Mouse (Mus musculus) kidney, postnatal 0 days (tissue): ENCODE measurements around the gene Mum1. TPM values are rescaled to one million over a fixed set of nuclear protein-coding genes. Genes with fewer than 3 reads are reported as not detected.
"Not testable (repeated sequence)": the region's sequence is repeated elsewhere in the genome, so short reads cannot be mapped to it uniquely, and the experiment has no call there.

Source experiments
- ATAC-seq: fragments of 200-750 bp; cut with Nextera tagmentation; replicated peaks from 2 replicates; pipeline ENCODE4 v1.8.0; 2017; ENCODE audit warnings: low read depth, moderate number of reproducible peaks, moderate TSS enrichment, moderate library complexity; ENCODE audit not compliant: low FRiP score
- DNase-seq: peaks from one replicate; pipeline ENCODE4 v3.0.0-alpha.2; 2016; ENCODE audit warnings: low spot score
- H3K27ac ChIP-seq: fragments of 300-500 bp; sonication (generic); 2 replicates; pipeline ENCODE4 v1.5.1; 2014; ENCODE audit warnings: mild to moderate bottlenecking
- H3K27me3 ChIP-seq: fragments of 300-500 bp; sonication (generic); 2 replicates; pipeline ENCODE4 v1.6.1; 2014; ENCODE audit warnings: low read length, mixed read lengths; ENCODE audit not compliant: insufficient read depth
- H3K36me3 ChIP-seq: fragments of 300-500 bp; sonication (generic); 2 replicates; pipeline ENCODE4 v1.6.1; 2014; ENCODE audit warnings: low read length, mixed read lengths; ENCODE audit not compliant: insufficient read depth
- H3K4me1 ChIP-seq: fragments of 300-500 bp; sonication (generic); replicated peaks from 2 replicates; pipeline ENCODE4 v1.6.1; 2014; ENCODE audit warnings: antibody characterized with exemption, low read length, mixed read lengths; ENCODE audit not compliant: insufficient read depth
- H3K4me2 ChIP-seq: fragments of 300-500 bp; sonication (generic); 2 replicates; pipeline ENCODE4 v1.6.1; 2014; ENCODE audit warnings: mild to moderate bottlenecking, low read length, moderate library complexity, mixed read lengths
- H3K4me3 ChIP-seq: fragments of 300-500 bp; sonication (generic); replicated peaks from 2 replicates; pipeline ENCODE4 v1.5.1; 2014; ENCODE audit warnings: low read depth, low read length
- H3K9ac ChIP-seq: fragments of 300-500 bp; sonication (generic); 2 replicates; pipeline ENCODE4 v1.6.1; 2014; ENCODE audit warnings: low read depth, low read length
- H3K9me3 ChIP-seq: fragments of 300-500 bp; sonication (generic); replicated peaks from 2 replicates; pipeline ENCODE4 v1.6.1; 2016; ENCODE audit warnings: low read length, inconsistent platforms, mixed read lengths
- CTCF ChIP-seq: IDR thresholded peaks from 2 replicates; pipeline ENCODE4 v1.5.1; 2016; ENCODE audit warnings: antibody characterized with exemption, low read depth, mild to moderate bottlenecking, moderate library complexity
- WGBS: fragments of 180-500 bp; shearing (Covaris S2); extraction: QIAGEN DNeasy Blood & Tissue Kit; methylation state at CpG from one replicate; pipeline ENCODE4 v1.1.7; 2014; 5-methylcytosine and 5-hydroxymethylcytosine counted together
- polyA plus RNA-seq: library from polyadenylated mRNA; unstranded; fragments of >200 nt; fragmentation: Nextera tagmentation; extraction: Ambion mirVana; gene quantifications from 2 replicates; pipeline ENCODE4 v1.2.1, GENCODE M21; 2015

Gene Mum1
- polyA plus RNA-seq, 1 experiment from 2014 or later = 44.2 TPM

DNA sequence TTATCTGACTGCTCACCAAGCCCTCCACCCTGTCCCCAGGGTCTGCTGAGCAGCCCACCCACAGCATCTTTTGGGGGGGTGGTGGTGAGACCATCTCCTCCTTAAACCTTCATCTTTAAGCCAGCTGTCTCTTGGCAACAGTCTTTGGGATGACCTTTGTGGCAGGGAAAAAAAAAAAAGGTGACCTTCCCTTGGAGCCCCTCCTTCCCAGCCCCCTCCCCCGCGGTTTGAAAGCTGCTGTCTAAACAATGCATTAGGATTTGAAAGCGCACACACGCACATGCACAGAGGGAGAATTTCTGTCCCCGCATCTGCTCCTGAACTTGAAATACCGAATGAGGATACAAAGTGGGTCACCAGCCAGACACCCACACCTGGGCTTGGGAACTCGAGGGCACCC lies 22.2 kb upstream of the Mum1 start:
- no peak for TF ChIP-seq CTCF
- no peak for DNase-seq
- Histone ChIP-seq H3K9ac (no peak overlapping the region), H3K27me3 (no peaks in the 10 kb centered on the region), H3K4me2 (no peak overlapping the region), H3K36me3 (no peaks in the 10 kb centered on the region), H3K4me1 (peaks cover 1% of the 10 kb centered on the region; the same call in 1 of the 2 replicates), H3K9me3 (no peaks in the 10 kb centered on the region), H3K4me3 (no peak overlapping the region), H3K27ac (no peak overlapping the region)
- ATAC-seq = no peak
- WGBS = 21% methylated on average over 7 of the region's 7 CpGs

DNA sequence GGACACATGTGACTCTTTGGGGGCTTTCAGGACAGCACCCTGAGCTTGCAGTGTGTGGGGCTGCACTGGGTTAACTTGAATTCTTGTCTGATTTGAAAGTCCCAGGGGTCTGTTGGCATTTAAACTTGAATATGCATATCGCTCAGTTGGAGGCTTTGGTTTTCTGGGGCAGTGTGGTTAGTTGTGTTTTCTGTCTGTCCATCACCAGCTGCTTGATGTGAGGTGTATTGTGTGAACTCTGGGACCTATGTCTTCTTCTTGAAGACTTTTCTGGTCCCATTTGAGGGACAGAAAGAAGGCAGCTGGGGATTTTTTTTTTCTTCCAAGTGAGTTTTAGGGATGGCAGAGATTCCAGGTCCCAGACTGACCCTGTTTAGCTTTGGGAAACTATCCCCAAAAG lies 19.0 kb upstream of the Mum1 start:
- Histone ChIP-seq H3K27me3 (no peaks in the 10 kb centered on the region), H3K36me3 (no peaks in the 10 kb centered on the region), H3K9ac (no peak overlapping the region), H3K4me3 (no peak overlapping the region), H3K4me2 (no peak overlapping the region), H3K4me1 (peaks cover 4% of the 10 kb centered on the region; the same call in 1 of the 2 replicates), H3K27ac (no peak overlapping the region), H3K9me3 (no peaks in the 10 kb centered on the region)
- no peak for TF ChIP-seq CTCF
- DNase-seq (no peak), ATAC-seq (no peak)
- 84% methylated on average over 1 of the region's 1 CpGs for WGBS

DNA sequence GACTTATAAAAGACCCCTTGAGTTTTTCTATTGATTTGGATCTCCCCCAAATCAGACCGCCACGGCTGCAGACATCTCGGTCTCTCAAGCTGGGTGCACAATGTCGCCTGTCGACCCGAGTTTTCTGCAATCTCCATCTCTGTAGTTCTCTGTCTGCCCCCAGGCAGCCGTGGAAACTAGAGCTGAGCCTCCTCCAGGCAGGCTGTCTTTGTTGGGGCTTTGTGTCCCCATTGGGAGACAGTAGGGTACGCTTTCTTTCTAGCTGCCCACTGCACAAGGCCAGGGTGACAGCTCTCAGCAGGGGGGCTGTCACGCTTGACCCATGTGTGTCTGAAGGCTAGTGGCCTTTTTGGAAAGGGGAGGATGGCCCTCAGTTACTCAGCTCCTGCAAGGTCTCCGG lies 18.6 kb upstream of the Mum1 start:
- Histone ChIP-seq H3K4me3 (no peak overlapping the region), H3K4me1 (peaks cover 4% of the 10 kb centered on the region; the same call in 1 of the 2 replicates), H3K9ac (no peak overlapping the region), H3K4me2 (no peak overlapping the region), H3K27me3 (no peaks in the 10 kb centered on the region), H3K9me3 (no peaks in the 10 kb centered on the region), H3K36me3 (no peaks in the 10 kb centered on the region), H3K27ac (no peak overlapping the region)
- 75% methylated on average over 10 of the region's 10 CpGs for WGBS
- DNase-seq (no peak), ATAC-seq (no peak)
- TF ChIP-seq CTCF = no peak

DNA sequence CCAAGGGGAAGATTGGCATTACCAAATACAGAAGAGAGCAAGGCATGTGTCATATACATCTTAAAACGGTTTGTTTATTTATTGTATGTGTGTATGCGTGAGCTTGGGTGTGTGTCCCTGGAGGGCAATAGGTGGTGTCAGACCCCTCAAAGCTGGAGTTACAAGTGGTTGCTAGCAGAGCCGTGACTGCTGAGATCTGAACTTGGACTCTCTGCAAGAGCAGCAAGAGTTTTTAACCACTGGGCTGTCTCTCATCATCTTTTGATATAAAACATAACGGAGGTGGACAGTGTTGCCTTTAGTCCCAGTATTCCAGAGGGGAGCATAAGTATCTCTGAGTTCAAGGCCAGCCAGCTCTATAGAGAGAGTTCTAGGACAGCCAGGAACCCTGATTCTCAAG lies 18.0 kb upstream of the Mum1 start:
- no peak overlapping the region for H3K4me2 ChIP-seq
- no peak for TF ChIP-seq CTCF
- 76% methylated on average over 4 of the region's 4 CpGs for WGBS
- H3K36me3 ChIP-seq = no peaks in the 10 kb centered on the region
- no peaks in the 10 kb centered on the region for H3K9me3 ChIP-seq
- DNase-seq = no peak
- no peaks in the 10 kb centered on the region for H3K27me3 ChIP-seq
- H3K4me3 ChIP-seq = no peak overlapping the region
- H3K9ac ChIP-seq = no peak overlapping the region
- no peak for ATAC-seq
- H3K27ac ChIP-seq = no peak overlapping the region
- peaks cover 4% of the 10 kb centered on the region; the same call in 1 of the 2 replicates for H3K4me1 ChIP-seq

DNA sequence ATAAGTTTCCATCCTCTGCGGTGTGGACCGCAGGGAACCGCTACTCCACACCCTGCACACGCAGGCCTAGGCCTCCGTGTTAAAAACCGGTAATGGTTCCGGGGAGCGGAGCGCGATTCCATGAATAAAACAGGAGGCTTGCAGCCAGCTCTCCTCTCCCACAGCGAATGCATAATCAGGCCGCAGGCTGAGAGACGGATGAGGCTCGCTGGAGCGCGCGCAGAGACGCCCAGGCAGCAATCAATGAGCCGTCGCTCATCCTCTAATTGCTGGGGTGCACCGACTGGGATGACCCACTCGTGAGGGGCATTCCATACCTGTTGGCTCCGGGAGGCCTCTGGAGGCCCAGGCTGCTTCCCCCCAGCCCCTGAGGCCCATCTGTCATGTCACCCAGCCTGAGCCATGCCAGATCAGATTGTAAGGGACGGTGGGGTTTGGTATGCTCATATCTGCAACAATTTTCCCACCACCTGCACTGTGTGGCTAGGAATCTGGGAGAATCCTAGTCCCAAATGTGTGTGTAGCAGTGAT lies 17.3 kb upstream of the Mum1 start:
- Histone ChIP-seq H3K4me1 (peaks cover 4% of the 10 kb centered on the region; the same call in 1 of the 2 replicates), H3K27ac (no peak overlapping the region), H3K4me2 (peak overlapping the region; percentile 8; the same call in 1 of the 2 replicates), H3K9me3 (no peaks in the 10 kb centered on the region), H3K27me3 (no peaks in the 10 kb centered on the region), H3K9ac (peak overlapping the region; percentile 18; the same call in 1 of the 2 replicates), H3K4me3 (no peak overlapping the region), H3K36me3 (no peaks in the 10 kb centered on the region)
- ATAC-seq (no peak), DNase-seq (peak; percentile 34)
- no peak for TF ChIP-seq CTCF
- 13% methylated on average over 24 of the region's 24 CpGs for WGBS

DNA sequence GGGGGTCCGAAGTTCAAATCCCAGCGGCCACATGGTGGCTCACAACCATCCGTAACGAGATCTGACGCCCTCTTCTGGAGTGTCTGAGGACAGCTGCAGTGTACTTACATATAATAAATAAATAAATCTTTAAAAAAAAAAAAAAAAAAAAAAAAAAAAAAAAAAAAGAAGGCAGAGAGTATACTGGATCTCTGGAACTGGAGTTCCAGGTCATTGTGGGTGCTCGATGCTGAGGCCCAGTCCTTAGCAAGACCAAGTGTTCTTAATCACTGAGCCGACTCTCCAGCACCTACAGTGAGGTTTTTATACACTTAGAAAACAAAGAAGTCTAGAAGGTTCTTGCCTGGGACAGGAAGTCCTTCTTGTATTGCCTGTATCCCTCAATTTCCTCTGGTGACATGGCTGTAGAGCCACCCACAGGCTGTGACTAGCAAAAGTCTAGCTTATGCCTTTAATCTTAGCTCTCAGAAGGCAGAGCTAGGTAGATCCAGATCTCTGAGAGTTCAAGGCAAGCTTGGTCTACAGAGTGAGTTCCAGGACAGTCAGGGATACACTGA lies 14.6 kb upstream of the Mum1 start:
- H3K4me1 ChIP-seq, H3K36me3 ChIP-seq, H3K27me3 ChIP-seq, H3K9ac ChIP-seq, DNase-seq, ATAC-seq, H3K9me3 ChIP-seq, H3K4me2 ChIP-seq, H3K27ac ChIP-seq, H3K4me3 ChIP-seq: not testable (repeated sequence)
- WGBS = 77% methylated on average over 7 of the region's 7 CpGs
